Mouse (Mus musculus) frontal cortex, adult (tissue): ENCODE measurements around the gene Stim1.
"Not testable (repeated sequence)": the region's sequence is repeated elsewhere in the genome, so short reads cannot be mapped to it uniquely, and the experiment has no call there.

Source experiments
- ATAC-seq: cut with Nextera tagmentation; 2 replicates; pipeline ENCODE4 v1.9.2; 2017; ENCODE audit warnings: mild to moderate bottlenecking, moderate library complexity, mixed read lengths; ENCODE audit not compliant: low TSS enrichment

Stim1 gene

GRCm38 (mm10) chr7:102441657-102442391, 174.2 kb downstream of the Stim1 start, which contains the start of gene Rrm1:
Gene Rrm1, plus strand, starts transcription at chr7:102441695.
- peak; percentile 100 for ATAC-seq

DNA sequence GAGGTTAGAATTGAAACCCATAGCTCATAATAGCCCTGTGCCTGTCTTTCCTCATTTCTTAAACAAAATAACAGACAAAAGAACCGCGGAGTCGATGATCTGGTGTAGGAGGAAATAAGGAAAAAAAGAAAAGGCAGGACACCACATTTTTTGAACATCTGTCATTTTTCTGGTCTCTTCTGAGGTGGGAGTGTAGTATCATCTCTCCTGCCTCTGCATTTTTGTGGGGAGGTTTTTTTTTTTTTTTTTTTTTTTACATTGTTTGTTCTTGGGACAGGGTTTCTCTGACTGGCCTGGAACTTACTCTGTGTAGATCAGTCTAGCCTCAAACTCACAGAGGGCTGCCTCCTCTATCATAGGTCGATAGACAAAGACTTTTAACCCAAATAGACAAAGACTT, 174.8 kb downstream of the Stim1 start:
- no peak for ATAC-seq

DNA sequence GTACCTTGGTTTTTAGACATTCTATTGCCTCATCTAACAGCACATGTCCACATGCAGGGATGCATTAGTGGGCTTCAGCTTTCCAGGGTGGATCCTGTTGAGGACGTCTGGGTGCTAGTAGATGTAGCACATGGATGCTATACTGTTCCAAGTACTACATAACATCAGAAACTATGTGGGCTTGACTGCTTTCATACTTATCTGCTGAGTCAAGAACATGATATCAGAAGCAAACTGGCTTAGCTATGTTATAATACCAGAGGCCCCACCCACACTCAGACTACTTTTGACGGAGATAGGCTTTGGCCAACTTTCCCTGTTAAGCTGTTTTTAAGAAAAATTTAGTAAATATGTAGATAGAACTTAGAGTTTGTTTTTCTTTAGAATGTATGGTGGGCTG, 176.7 kb downstream of the Stim1 start:
- no peak for ATAC-seq

DNA sequence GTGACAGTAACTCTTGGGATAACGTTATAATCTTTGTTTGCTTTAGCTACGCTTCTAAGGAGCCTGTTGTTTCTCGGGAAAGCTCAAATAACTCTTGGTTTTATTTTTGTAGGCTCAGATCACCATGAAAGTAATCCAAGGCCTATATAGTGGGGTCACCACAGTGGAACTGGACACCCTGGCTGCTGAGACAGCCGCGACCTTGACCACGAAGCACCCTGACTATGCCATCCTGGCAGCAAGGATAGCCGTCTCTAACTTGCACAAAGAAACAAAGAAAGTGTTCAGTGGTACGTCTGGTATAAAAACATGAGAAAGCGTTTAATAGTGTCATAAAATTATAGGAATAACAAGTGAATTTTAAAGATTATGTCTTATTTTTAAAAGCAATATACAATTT, 178.8 kb downstream of the Stim1 start:
- no peak for ATAC-seq

DNA sequence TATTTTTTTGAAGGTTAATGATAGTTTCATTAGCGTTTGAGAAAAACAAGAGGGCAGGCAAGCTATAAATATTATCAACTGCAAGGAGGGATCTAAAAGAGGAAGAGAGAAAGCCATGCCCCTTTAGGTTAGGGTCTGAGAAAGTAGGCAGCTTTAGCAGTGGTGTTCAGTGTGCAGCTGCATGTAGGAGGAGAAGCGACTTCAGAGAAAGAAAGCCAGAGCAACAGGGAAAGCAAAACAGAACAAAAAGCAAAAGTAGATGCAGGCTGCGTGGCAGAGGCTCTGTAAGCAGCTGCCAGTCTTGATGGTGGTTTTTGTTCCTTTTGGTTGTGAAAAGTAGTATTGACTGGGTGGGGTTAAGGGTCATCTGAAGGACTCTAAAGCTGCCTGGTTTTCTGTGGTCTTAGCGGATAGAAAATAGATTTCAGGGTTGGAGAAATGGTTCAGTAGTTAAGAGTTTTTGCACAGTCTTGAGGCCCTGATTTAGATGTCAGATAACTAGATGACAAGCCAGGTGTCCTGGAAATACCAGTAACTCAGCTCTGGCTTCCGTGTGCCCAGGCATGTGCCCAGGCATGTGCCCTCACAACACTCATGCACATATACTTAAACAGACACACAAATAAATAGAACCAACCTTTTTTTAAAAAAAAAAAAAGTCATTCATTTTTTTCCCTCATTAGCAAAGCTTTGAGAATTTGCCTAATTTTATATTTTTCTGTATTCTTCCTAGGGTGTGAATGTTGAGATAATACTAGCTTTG, 191.2 kb downstream of the Stim1 start:
- ATAC-seq = no peak

- no peak for ATAC-seq
Observed at GRCm38 (mm10) chr7:102467566-102467965, 200.0 kb downstream of the Stim1 start.

DNA sequence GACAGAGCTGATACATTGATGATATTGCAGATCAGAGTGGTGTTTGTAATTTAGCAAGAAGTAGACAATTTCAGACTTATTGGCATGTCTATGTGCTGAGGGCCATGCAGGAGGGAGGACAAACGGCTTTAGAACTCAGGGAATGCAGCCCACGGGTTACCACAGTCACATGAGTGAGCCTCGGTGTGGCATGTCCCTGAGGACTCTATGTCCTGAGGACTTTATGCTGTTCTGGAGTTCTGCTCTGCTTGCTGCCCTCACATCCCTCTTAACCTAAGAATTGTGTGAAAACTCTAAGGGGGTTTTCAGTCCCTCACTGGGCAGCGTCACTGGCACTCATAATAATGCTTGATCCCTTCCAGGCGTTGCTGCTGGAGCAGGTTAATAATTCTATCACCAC, 205.1 kb downstream of the Stim1 start:
- no peak for ATAC-seq

DNA sequence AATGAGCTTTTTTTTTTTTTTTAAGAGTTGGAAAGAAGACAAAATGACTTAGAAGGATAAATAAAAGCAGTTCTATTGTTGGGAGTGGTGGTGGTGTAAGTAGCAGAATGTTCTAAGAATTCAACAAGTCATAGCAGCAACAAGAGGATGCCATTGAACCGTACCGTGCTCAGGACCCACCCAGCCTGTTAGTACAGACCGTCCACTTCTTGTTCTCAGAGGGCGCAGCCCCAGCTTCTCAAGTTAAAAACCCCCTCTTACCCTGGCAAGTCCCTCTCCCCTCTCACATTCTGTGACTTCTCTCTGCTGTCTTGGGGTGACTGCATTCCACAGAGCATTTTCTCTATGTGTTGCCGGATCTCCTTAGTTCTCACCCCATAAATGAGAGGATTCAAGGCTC, 209.0 kb downstream of the Stim1 start:
- ATAC-seq = no peak

DNA sequence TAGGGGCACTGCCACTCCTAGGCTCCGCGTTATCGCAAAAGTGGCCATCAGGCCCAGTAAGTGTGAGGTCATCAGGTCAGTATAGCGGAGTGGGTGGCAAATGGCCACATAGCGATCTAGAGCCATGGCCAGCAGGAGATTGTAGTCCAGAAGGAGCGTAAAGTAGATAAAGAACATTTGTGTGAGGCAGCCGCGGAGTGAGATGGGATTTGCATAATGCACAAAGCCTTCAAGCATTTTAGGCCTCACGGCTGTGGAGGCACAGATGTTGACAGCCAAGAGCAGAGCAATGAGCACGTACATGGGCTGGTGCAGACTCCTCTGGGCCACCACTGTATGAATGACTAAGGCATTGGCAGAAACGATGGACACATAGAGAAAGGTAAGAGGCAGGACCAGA, 209.8 kb downstream of the Stim1 start:
- ATAC-seq = no peak

GRCm38 (mm10) chr7:102478425-102478824, 210.8 kb downstream of the Stim1 start:
- no peak for ATAC-seq

DNA sequence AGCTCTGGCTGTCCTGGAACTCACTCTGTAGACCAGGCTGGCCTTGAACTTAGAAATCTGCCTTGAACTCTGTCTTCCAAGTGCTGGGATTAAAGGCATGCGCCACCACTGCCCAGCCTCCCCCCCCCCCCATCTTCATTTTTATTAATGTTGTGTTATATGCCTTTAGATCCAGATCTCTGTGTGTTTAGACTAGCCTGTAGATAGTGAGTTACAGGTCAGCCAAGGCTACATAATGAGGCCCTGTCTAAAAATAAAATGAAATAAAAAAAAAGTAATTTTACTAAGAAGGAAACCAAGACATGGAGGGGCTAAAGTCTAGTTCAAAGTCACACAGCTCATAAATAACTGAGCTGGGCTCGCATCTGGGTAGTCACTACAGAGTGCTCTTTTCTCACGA, 211.3 kb downstream of the Stim1 start:
- ATAC-seq = no peak

DNA sequence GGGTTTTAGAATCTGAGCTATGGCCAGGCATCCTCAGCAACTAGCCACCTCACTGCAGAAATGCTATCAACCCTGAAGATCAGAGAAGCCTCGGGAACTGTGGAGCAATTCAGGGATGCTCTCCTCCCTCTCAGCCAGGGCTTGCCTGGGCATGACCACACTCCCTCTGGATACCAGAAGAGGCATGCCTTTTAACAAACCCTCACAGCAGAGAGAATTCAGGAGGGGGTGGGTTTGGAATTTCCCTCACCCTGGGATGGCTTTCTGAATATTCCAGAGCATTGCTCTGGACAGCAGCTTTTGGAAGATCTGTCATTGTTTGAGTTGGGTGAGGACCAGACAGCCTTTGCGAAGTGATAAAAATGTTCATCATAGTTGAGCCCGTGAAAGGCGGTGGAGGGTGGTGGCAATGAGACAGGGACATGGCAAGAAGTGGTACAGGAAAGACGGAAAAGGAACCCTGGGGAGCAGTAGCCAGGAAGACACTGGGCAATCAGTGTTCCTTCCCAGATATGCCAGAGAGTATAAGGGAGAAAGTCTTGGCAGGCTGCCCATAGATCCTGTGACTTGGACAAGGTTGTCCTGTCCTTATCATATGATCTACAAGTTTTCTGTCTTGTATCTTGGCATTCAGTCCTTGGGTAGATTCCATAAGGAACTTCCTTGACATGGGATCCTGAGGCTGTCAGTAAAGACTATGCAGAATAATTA, 211.9 kb downstream of the Stim1 start:
- ATAC-seq = no peak

DNA sequence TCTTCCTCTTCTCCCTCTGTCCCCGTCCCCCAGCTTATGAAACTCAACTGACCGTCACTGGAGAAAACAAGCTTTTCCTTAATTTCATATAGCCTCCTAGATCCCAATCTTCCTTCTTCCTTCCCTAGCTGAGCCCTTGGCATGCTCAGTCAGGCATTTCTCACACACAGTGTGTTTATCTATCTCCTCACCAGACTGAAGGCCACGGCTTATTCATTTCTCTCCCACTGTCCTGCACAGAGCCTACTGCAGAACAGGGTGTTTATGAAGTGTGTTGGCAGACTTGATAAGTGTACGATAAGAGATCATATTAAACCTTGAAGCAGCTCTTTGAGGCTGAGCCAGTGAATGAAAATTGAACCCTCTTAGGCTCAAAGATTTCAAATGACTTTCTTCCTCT, 213.2 kb downstream of the Stim1 start:
- ATAC-seq = no peak

DNA sequence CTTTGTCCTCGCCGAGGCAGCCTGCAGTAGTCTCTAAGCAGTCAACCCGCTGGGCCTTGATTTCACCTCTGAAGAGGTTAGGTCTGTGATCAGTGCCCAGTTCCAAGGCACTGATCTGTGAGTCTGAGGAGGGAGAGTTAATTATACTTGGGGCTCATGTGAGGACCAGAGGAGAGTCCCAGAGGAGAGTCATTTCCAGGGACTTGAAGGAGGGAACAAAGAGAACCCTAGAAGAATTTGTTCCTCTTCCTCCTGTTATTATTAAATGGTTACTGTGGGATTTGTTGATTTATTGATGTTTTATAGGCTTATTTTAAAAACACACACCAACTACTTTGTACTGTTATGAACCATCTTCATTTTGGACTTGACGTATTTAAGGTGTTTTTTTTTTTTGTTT, 214.0 kb downstream of the Stim1 start, which contains the start of gene Olfr543:
Olfr543 (minus strand) TSS at position 101 of the 400 bp plus-strand sequence.
- ATAC-seq = no peak

GRCm38 (mm10) chr7:102483665-102484064, 216.1 kb downstream of the Stim1 start:
- ATAC-seq = no peak

DNA sequence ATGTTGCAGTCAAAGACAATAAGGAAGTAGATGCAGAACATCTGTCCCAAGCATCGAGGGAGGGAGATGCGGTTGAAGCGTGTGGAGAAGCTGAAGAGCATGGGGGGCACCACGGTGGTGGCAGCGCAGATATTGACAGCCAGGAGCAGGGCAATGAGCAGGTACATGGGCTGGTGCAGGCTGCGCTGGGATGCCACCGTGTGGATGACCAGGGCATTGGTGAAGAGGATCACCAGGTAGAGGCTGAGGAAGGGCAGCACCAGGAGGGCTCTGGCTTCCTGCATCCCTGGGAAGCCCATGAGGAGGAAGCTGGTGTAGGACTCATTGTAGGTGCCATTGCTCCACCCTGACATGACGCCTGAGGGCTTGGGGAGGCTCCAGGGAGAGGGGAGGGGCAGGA, 217.2 kb downstream of the Stim1 start:
- not testable (repeated sequence) for ATAC-seq

- ATAC-seq = no peak
Observed at GRCm38 (mm10) chr7:102486105-102486504, 218.5 kb downstream of the Stim1 start.
